Mouse (Mus musculus) liver, embryonic 14.5 days (tissue): ENCODE results near the gene Spaca6.

ENCODE experiments used
- CTCF ChIP-seq: IDR thresholded peaks from 2 replicates; pipeline ENCODE4 v1.5.1; 2016; ENCODE audit warnings: antibody characterized with exemption, low read depth, control low read depth
- EP300 ChIP-seq: IDR thresholded peaks from 2 replicates; pipeline ENCODE4 v1.6.1; 2016; ENCODE audit warnings: antibody characterized with exemption, low read depth

DNA sequence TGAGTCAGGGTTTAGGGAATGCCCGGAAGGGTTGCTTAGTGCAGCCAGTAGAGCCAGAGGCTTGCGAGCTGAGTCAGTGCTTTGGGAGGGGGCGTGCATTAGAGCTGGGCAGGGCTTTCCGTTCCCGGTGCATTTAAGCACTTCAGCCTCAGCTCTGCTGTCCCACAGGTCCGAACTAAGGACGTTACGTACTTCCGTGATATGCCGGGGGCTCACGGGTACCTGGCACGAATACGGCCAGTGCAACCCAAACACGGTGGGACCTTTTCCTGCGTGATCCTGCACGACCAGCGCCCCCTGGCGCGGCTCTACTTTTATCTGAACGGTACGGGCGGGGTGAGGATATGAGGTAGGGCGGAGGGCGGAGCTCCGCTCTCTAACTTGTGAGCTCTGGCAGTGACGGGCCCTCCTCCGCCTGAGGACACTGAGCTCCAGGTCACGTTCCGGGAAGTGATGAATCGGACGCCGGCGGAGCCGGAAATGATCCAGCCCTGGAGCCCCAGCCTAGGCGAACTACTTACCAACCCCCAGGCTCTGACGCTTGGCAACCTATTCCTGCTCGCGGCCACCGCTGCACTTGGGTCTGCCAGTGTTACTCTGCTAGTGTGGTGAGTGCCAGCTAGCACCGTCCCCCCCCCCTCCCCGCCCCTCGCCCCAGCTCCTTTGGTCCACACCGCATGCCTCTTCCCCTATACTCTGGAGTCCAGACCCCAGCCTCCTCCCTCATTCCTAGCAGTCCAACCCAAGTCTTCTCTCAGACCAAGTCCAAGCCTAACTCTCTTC is 11.2 kb downstream of the Spaca6 start:
- TF ChIP-seq CTCF (peak; percentile 86), EP300 (no peak)
